ENCODE assay signal across 16 mouse cellular contexts in genomic region chr9:120362684-120363083, GRCm38 (mm10).
"Had no signal": no experiment of that assay in that cellular context is flagged by ENCODE, and none has a peak within 500 bp of the region (broad histone marks: within the 10 kb centered on the region; RNA-seq: fewer than 3 reads in every experiment).

No protein-coding gene starts in this region.

- H3K9ac ChIP-seq: kidney, embryonic 15.5 days; limb, embryonic 13.5 days; midbrain, embryonic 12.5 days had no signal

- H3K4me3 ChIP-seq: kidney, embryonic 15.5 days; limb, embryonic 13.5 days; megakaryocyte, embryonic 14.5 days; midbrain, embryonic 12.5 days had no signal

- H3K4me2 ChIP-seq: kidney, embryonic 15.5 days; limb, embryonic 13.5 days; midbrain, embryonic 12.5 days had no signal

- H3K4me1 ChIP-seq: midbrain, embryonic 12.5 days had no signal

- ATAC-seq: intestine, embryonic 16.5 days had no signal

- H3K9me3 ChIP-seq: kidney, embryonic 15.5 days; limb, embryonic 13.5 days; midbrain, embryonic 12.5 days had no signal

- H3K27ac ChIP-seq: kidney, embryonic 15.5 days; limb, embryonic 13.5 days; macrophage; midbrain, embryonic 12.5 days had no signal

- H3K36me3 ChIP-seq: kidney, embryonic 15.5 days; limb, embryonic 13.5 days; midbrain, embryonic 12.5 days had no signal

- DNase-seq: kidney, adult 2 months; kidney, postnatal 14 days; layer of hippocampus, adult 9-11 months; layer of hippocampus, postnatal 36 days; left cerebral cortex, postnatal 4 days; lung, adult 2 months; lung, postnatal 10 days; right cerebral cortex, postnatal 14 days; thymus, adult 2 months; thymus, postnatal 36 days had no signal

- H3K27me3 ChIP-seq: kidney, embryonic 15.5 days; limb, embryonic 13.5 days; midbrain, embryonic 12.5 days had no signal
